Mouse (Mus musculus): ENCODE results near the gene Drc3. TPM values are rescaled to one million over a fixed set of nuclear protein-coding genes. Genes with fewer than 3 reads are reported as not detected.

Drc3 gene
- polyA plus RNA-seq, 1 experiment = 0.08 TPM

DNA sequence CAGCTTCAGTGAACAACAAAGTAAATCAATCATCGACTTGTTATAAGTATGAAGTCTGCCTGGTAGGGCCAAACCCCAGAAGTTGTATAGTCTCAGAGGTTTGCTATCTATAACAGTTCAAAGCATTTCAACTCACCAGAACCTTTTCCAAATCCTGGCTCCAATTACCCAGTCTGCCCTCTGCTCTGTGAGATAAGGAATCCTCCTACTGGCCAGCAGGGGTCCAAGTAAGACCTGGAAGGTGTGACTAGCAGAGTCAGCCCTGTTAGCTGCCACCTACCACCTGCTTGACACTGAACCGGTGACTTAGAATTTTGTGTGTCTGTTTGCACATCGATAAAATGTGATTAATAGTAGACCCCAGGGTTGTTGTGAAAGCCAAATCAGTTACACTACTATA lies 14.1 kb downstream of the Drc3 start:
- no peaks in the 10 kb centered on the region for H3K79me2 ChIP-seq (ENCODE audit: control insufficient read depth, insufficient read depth)
- H3K4me3 ChIP-seq = no peak overlapping the region
- peaks cover 4% of the 10 kb centered on the region for H3K27me3 ChIP-seq (ENCODE audit: control insufficient read depth, insufficient read depth, insufficient read length)
- no peak overlapping the region for H3K4me2 ChIP-seq (ENCODE audit: low read depth)
- TF ChIP-seq POLR2AphosphoS2 (IDR thresholded peaks at IDR 0.05; ENCODE audit: insufficient read length, low read depth) (no peak), REST (IDR thresholded peaks at IDR 0.05; ENCODE audit: insufficient read depth, insufficient read length) (no peak), MYOD1 (IDR thresholded peaks at IDR 0.05; ENCODE audit: control insufficient read depth in 1 of 3, insufficient read length in 2 of 3, low read depth in 2 of 3) (no peak), E2F4 (IDR thresholded peaks at IDR 0.05; ENCODE audit: insufficient read depth) (no peak), TCF3 (IDR thresholded peaks at IDR 0.05; ENCODE audit: insufficient read length, low read depth) (no peak), USF1 (IDR thresholded peaks at IDR 0.05; ENCODE audit: low read depth) (no peak), CEBPB (IDR thresholded peaks at IDR 0.05; ENCODE audit: insufficient read depth, poor library complexity, severe bottlenecking) (no peak), SRF (IDR thresholded peaks at IDR 0.05; ENCODE audit: control insufficient read depth, insufficient read length, low read depth) (no peak), TCF12 (IDR thresholded peaks at IDR 0.05; ENCODE audit: insufficient read depth, poor library complexity, severe bottlenecking) (no peak), POLR2A (IDR thresholded peaks at IDR 0.05; ENCODE audit: insufficient read length, low read depth) (no peak), MAX (IDR thresholded peaks at IDR 0.05; ENCODE audit: low read depth) (no peak), MYOG (IDR thresholded peaks at IDR 0.05; ENCODE audit: control insufficient read depth in 1 of 3, insufficient read depth in 1 of 3, insufficient read length in 2 of 3, low read depth in 2 of 3) (no peak)
- no peak overlapping the region for H3ac ChIP-seq (ENCODE audit: control insufficient read depth, insufficient read length)
- no peaks in the 10 kb centered on the region for H3K36me3 ChIP-seq (ENCODE audit: control insufficient read depth, insufficient read depth)

DNA sequence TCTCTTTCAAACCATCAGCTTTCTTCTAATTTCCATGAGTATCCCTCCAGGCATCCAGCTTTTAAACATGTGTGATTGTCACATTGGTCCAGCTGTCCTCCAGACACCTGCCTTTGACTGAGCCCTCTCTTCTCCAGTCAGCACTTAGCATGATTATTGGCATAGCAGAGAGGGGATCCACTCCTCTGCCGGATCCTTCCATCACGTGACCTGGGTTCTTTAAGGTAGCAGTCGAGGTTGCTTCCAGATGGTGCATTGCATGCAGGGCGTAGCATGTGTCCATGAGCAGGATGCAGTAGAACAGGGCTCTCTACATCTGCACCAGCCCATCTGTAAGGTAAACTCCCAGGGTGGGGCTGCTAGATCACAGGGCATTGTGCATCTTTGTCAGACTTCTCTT lies 15.8 kb downstream of the Drc3 start:
- peaks cover under 1% of the 10 kb centered on the region for H3K27me3 ChIP-seq (ENCODE audit: control insufficient read depth, insufficient read depth, insufficient read length)
- TF ChIP-seq POLR2AphosphoS2 (IDR thresholded peaks at IDR 0.05; ENCODE audit: insufficient read length, low read depth) (no peak), MYOD1 (IDR thresholded peaks at IDR 0.05; ENCODE audit: control insufficient read depth in 1 of 3, insufficient read length in 2 of 3, low read depth in 2 of 3) (no peak), REST (IDR thresholded peaks at IDR 0.05; ENCODE audit: insufficient read depth, insufficient read length) (no peak), USF1 (IDR thresholded peaks at IDR 0.05; ENCODE audit: low read depth) (peak; percentile 87), POLR2A (IDR thresholded peaks at IDR 0.05; ENCODE audit: insufficient read length, low read depth) (no peak), MYOG (IDR thresholded peaks at IDR 0.05; ENCODE audit: control insufficient read depth in 1 of 3, insufficient read depth in 1 of 3, insufficient read length in 2 of 3, low read depth in 2 of 3) (no peak), E2F4 (IDR thresholded peaks at IDR 0.05; ENCODE audit: insufficient read depth) (no peak)

DNA sequence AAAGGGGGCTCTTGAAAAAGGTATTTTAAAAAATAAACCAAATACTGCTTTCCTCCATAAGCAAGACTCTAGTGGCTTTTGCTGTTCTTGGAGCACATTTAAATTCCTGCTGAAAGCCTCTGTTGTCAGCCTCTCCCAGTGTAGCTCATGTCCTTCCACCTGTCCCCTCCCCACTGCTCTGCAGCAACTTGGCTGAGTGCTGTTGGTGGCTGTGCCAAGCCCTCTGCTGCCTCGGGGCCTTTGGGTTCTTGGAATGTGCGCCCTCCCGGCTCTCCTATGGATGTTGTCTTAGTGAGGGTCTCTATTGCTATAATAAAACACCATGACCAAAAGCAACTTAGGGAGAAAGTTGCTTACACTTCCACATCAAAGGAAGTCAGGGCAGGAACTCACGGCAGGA lies 16.3 kb downstream of the Drc3 start:
- Histone ChIP-seq H3K27me3 (ENCODE audit: control insufficient read depth, insufficient read depth, insufficient read length) (no peaks in the 10 kb centered on the region), H3K4me2 (ENCODE audit: low read depth) (no peak overlapping the region)

More for the DNA sequence above, 15.8 kb downstream of the Drc3 start:
- no peak overlapping the region for H3ac ChIP-seq (ENCODE audit: control insufficient read depth, insufficient read length)
- no peak overlapping the region for H3K4me3 ChIP-seq
- H3K79me2 ChIP-seq (ENCODE audit: control insufficient read depth, insufficient read depth) = no peaks in the 10 kb centered on the region
- H3K4me2 ChIP-seq (ENCODE audit: low read depth) = peak overlapping the region; percentile 43
- no peaks in the 10 kb centered on the region for H3K36me3 ChIP-seq (ENCODE audit: control insufficient read depth, insufficient read depth)

DNA sequence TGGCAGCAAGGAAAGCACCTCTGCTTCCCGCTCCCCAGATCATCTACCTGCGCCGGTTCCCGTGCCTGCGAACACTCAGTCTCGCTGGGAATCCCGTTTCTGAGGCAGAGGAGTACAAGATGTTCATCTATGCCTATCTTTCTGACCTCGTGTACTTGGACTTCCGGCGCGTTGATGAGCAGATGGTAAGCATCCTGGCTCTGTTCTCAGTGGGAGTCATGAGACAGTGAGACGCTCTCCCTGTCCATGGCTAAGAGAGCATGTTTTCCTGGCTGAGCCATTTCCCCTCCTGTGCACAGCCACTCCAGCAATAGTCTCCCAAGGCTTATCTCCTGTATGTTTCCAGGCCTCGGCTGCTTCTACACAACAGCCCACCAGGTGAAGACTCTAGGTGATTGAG lies 17.3 kb downstream of the Drc3 start:
- Histone ChIP-seq H3K36me3 (ENCODE audit: control insufficient read depth, insufficient read depth) (no peaks in the 10 kb centered on the region), H3K4me2 (ENCODE audit: low read depth) (no peak overlapping the region), H3K4me3 (no peak overlapping the region), H3K79me2 (ENCODE audit: control insufficient read depth, insufficient read depth) (no peaks in the 10 kb centered on the region), H3ac (ENCODE audit: control insufficient read depth, insufficient read length) (no peak overlapping the region), H3K27me3 (ENCODE audit: control insufficient read depth, insufficient read depth, insufficient read length) (no peaks in the 10 kb centered on the region)
- TF ChIP-seq MAX (IDR thresholded peaks at IDR 0.05; ENCODE audit: low read depth) (no peak), USF1 (IDR thresholded peaks at IDR 0.05; ENCODE audit: low read depth) (no peak), POLR2A (IDR thresholded peaks at IDR 0.05; ENCODE audit: insufficient read length, low read depth) (no peak), E2F4 (IDR thresholded peaks at IDR 0.05; ENCODE audit: insufficient read depth) (no peak), REST (IDR thresholded peaks at IDR 0.05; ENCODE audit: insufficient read depth, insufficient read length) (no peak)

More for the DNA sequence above, 16.3 kb downstream of the Drc3 start:
- H3K4me3 ChIP-seq = no peak overlapping the region
- TF ChIP-seq POLR2AphosphoS2 (IDR thresholded peaks at IDR 0.05; ENCODE audit: insufficient read length, low read depth) (no peak), CEBPB (IDR thresholded peaks at IDR 0.05; ENCODE audit: insufficient read depth, poor library complexity, severe bottlenecking) (no peak), TCF3 (IDR thresholded peaks at IDR 0.05; ENCODE audit: insufficient read length, low read depth) (no peak), MAX (IDR thresholded peaks at IDR 0.05; ENCODE audit: low read depth) (no peak), MYOD1 (IDR thresholded peaks at IDR 0.05; ENCODE audit: control insufficient read depth in 1 of 3, insufficient read length in 2 of 3, low read depth in 2 of 3) (no peak), E2F4 (IDR thresholded peaks at IDR 0.05; ENCODE audit: insufficient read depth) (no peak), SRF (IDR thresholded peaks at IDR 0.05; ENCODE audit: control insufficient read depth, insufficient read length, low read depth) (no peak), POLR2A (IDR thresholded peaks at IDR 0.05; ENCODE audit: insufficient read length, low read depth) (no peak), MYOG (IDR thresholded peaks at IDR 0.05; ENCODE audit: control insufficient read depth in 1 of 3, insufficient read depth in 1 of 3, insufficient read length in 2 of 3, low read depth in 2 of 3) (no peak), USF1 (IDR thresholded peaks at IDR 0.05; ENCODE audit: low read depth) (no peak), TCF12 (IDR thresholded peaks at IDR 0.05; ENCODE audit: insufficient read depth, poor library complexity, severe bottlenecking) (no peak), REST (IDR thresholded peaks at IDR 0.05; ENCODE audit: insufficient read depth, insufficient read length) (no peak)
- H3ac ChIP-seq (ENCODE audit: control insufficient read depth, insufficient read length) = no peak overlapping the region
- no peaks in the 10 kb centered on the region for H3K79me2 ChIP-seq (ENCODE audit: control insufficient read depth, insufficient read depth)
- H3K36me3 ChIP-seq (ENCODE audit: control insufficient read depth, insufficient read depth) = no peaks in the 10 kb centered on the region

DNA sequence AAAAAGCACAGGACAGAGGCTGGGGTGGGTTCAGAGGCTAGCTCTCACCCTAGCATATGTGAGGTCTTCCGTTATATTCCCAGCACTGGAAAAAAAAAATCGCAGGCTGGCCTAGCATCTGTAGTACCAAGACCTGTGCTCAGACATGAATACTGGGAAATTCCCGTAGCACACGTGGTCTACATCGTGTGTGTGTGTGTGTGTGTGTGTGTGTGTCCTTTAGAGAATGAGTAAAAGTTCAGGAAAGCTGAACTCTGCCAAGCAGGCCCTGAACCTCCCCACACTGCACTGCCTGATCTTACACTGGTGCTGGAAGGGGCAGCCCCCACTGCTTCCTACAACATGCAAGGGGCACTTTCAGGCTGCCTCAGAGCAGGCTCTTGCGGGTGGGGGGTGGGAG lies 21.4 kb downstream of the Drc3 start:
- Histone ChIP-seq H3K79me2 (ENCODE audit: control insufficient read depth, insufficient read depth) (no peaks in the 10 kb centered on the region), H3ac (ENCODE audit: control insufficient read depth, insufficient read length) (no peak overlapping the region), H3K4me3 (no peak overlapping the region), H3K27me3 (ENCODE audit: control insufficient read depth, insufficient read depth, insufficient read length) (no peaks in the 10 kb centered on the region), H3K4me2 (ENCODE audit: low read depth) (no peak overlapping the region), H3K36me3 (ENCODE audit: control insufficient read depth, insufficient read depth) (no peaks in the 10 kb centered on the region)
- no peak for TF ChIP-seq MYOG (IDR thresholded peaks at IDR 0.05; ENCODE audit: control insufficient read depth in 1 of 3, insufficient read depth in 1 of 3, insufficient read length in 2 of 3, low read depth in 2 of 3)
- TF ChIP-seq REST (IDR thresholded peaks at IDR 0.05; ENCODE audit: insufficient read depth, insufficient read length) = no peak
- TF ChIP-seq TCF3 (IDR thresholded peaks at IDR 0.05; ENCODE audit: insufficient read length, low read depth) = no peak
- no peak for TF ChIP-seq POLR2A (IDR thresholded peaks at IDR 0.05; ENCODE audit: insufficient read length, low read depth)
- TF ChIP-seq POLR2AphosphoS2 (IDR thresholded peaks at IDR 0.05; ENCODE audit: insufficient read length, low read depth) = no peak
- no peak for TF ChIP-seq CEBPB (IDR thresholded peaks at IDR 0.05; ENCODE audit: insufficient read depth, poor library complexity, severe bottlenecking)
- TF ChIP-seq MAX (IDR thresholded peaks at IDR 0.05; ENCODE audit: low read depth) = no peak
- no peak for TF ChIP-seq SRF (IDR thresholded peaks at IDR 0.05; ENCODE audit: control insufficient read depth, insufficient read length, low read depth)
